Mouse (Mus musculus) kidney, embryonic 15.5 days (tissue): ENCODE measurements around the gene Cmya5. TPM values are rescaled to one million over a fixed set of nuclear protein-coding genes. Genes with fewer than 3 reads are reported as not detected.
A peak's percentile ranks its signal among the peaks of the same experiment; 100 is the strongest.

ENCODE experiments used
- ATAC-seq: fragments of 200-750 bp; cut with Nextera tagmentation; replicated peaks from 2 replicates; pipeline ENCODE4 v1.8.0; 2017; ENCODE audit warnings: moderate TSS enrichment; ENCODE audit not compliant: low FRiP score
- H3K27ac ChIP-seq: fragments of 300-500 bp; sonication (generic); 2 replicates; pipeline ENCODE4 v1.5.1; 2015; ENCODE audit warnings: mild to moderate bottlenecking, inconsistent platforms
- H3K27me3 ChIP-seq: fragments of 300-500 bp; sonication (generic); 2 replicates; pipeline ENCODE4 v1.6.1; 2015; ENCODE audit warnings: inconsistent platforms
- H3K36me3 ChIP-seq: fragments of 300-500 bp; sonication (generic); 2 replicates; pipeline ENCODE4 v1.6.1; 2015; ENCODE audit warnings: inconsistent platforms
- H3K4me1 ChIP-seq: fragments of 300-500 bp; sonication (generic); 2 replicates; pipeline ENCODE4 v1.6.1; 2015; ENCODE audit warnings: inconsistent platforms
- H3K4me2 ChIP-seq: fragments of 300-500 bp; sonication (generic); 2 replicates; pipeline ENCODE4 v1.6.1; 2015; ENCODE audit warnings: moderate library complexity, mild to moderate bottlenecking, inconsistent platforms
- H3K4me3 ChIP-seq: fragments of 300-500 bp; sonication (generic); replicated peaks from 2 replicates; pipeline ENCODE4 v1.5.1; 2015; ENCODE audit warnings: mild to moderate bottlenecking, inconsistent platforms
- H3K9ac ChIP-seq: fragments of 300-500 bp; sonication (generic); 2 replicates; pipeline ENCODE4 v1.6.1; 2015; ENCODE audit warnings: mild to moderate bottlenecking, inconsistent platforms
- H3K9me3 ChIP-seq: fragments of 300-500 bp; sonication (generic); replicated peaks from 2 replicates; pipeline ENCODE4 v1.6.1; 2016; ENCODE audit warnings: inconsistent platforms
- WGBS: fragments of 180-500 bp; shearing (Covaris S2); methylation state at CpG from one replicate; pipeline ENCODE4 v1.1.7; 2015; ENCODE audit warnings: mixed read lengths; 5-methylcytosine and 5-hydroxymethylcytosine counted together
- polyA plus RNA-seq: library from polyadenylated mRNA; unstranded; fragments of >200 nt; fragmentation: Nextera tagmentation; extraction: Ambion mirVana; gene quantifications from 2 replicates; pipeline ENCODE4 v1.2.1, GENCODE M21; 2015

The Cmya5 gene
- polyA plus RNA-seq, 1 experiment from 2014 or later, result 0.16 TPM

DNA sequence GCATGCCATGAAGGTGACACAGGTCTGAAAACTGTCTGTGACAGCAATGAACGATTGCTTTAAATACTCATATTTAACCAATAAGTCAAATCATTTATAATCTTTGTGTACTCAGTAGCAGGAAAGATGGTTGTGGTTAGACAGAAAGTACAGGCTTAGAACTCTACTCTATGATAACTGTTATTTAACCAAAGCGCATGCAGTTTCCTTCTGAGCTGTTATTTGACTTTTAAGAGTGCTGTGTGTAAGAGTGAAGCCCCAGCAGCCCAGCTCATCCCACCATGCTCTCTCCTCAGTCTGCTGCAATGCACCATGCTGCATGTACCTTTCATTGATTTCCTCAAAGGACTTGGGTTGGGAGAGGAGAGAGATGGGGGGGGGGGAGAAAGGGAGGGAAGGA lies 63.7 kb downstream of the Cmya5 start:
- 93% methylated on average over 2 of the region's 2 CpGs for WGBS
- Histone ChIP-seq H3K4me3 (no peak overlapping the region), H3K9ac (no peak overlapping the region), H3K9me3 (0 out of 2 replicates have a peak, but pooled peaks cover 5% of the 10 kb centered on the region), H3K27ac (no peak overlapping the region), H3K36me3 (no peaks in the 10 kb centered on the region), H3K4me1 (no peaks in the 10 kb centered on the region), H3K4me2 (no peak overlapping the region), H3K27me3 (no peaks in the 10 kb centered on the region)
- ATAC-seq, result no peak

DNA sequence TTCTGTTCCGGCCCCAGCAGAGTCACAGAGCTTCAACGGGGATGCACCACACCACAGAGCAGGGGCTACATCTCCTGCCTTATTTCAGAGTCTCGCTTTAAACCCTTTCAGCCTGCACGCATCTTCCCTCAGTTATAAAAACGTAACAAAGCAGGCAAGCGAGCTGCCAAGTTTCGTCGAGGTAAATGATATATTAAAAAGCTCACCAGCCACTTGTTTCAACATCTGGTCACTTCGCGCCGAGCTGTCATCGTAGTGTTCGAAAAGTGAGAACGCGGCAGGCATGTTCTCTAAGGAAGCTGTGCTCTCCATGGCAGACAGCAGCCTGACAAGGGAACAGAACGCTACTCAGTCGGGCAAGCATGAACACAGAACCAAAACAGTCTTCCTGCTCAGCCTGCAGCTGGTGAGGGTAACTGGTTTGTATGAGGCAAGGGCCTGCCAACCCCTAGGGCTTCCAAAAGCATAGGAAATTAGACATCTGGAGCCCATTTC lies 70.3 kb downstream of the Cmya5 start:
- Histone ChIP-seq H3K27ac (no peak overlapping the region), H3K9ac (no peak overlapping the region), H3K4me1 (peaks cover 15% of the 10 kb centered on the region), H3K27me3 (no peaks in the 10 kb centered on the region), H3K4me3 (no peak overlapping the region), H3K4me2 (peak overlapping the region; percentile 37), H3K36me3 (no peaks in the 10 kb centered on the region), H3K9me3 (0 out of 2 replicates have a peak, but pooled peaks cover 5% of the 10 kb centered on the region)
- 53% methylated on average over 17 of the region's 17 CpGs for WGBS
- ATAC-seq, result no peak

DNA sequence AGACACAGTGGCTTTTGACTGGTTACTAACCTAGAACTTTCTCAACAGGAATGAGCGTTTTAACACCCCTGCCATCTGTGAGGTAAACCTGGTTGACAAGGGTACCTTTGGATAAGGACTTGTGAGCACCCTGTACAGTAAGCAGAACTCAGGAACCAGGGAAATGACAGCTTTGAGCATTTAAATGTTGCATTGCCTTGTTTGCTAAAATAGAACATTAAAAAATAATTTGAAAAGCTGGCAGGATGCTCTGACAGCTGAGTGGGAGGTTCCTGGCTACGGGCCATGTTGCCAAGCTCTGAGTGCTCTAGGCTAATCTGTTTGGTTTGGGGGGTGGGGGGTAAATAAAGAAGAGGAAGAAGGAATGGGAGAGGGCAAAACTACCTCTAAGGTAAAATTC lies 70.9 kb downstream of the Cmya5 start:
- WGBS, result 31% methylated on average over 2 of the region's 2 CpGs
- 0 out of 2 replicates have a peak overlapping the region, but pooled peaks have one; percentile 37 for H3K4me2 ChIP-seq
- H3K36me3 ChIP-seq, result no peaks in the 10 kb centered on the region
- no peaks in the 10 kb centered on the region for H3K27me3 ChIP-seq
- no peak overlapping the region for H3K9ac ChIP-seq
- no peak for ATAC-seq
- no peak overlapping the region for H3K4me3 ChIP-seq
- peaks cover 15% of the 10 kb centered on the region for H3K4me1 ChIP-seq
- no peak overlapping the region for H3K27ac ChIP-seq
- H3K9me3 ChIP-seq, result 0 out of 2 replicates have a peak, but pooled peaks cover 5% of the 10 kb centered on the region

DNA sequence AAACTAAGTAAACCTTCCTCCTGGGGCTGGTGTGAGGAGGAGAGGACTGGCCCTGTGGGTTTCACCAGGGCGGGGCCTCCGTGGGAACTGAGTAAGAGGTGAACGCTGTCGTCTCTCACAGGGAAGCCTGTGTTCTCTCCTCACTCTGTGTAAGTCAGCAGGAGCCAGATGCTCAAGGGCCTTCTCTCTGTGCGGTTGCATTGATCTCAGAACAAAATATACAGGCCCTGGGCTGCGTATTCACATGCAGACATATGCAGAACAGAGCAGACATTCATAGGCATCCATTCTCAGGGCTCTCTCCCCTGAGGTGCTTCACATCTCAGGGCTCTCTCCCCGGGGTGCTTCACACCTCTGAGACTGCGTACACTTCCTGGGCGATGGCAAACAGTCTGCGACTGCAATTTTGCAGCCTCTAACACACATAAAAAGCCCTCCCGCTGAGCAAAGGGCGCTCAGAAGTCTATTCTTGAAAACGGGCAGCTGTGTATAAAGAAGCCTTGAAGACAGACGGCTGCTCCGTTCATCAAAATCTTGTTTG lies 71.6 kb downstream of the Cmya5 start:
- ATAC-seq, result no peak
- Histone ChIP-seq H3K4me1 (peaks cover 15% of the 10 kb centered on the region), H3K9me3 (0 out of 2 replicates have a peak, but pooled peaks cover 5% of the 10 kb centered on the region), H3K36me3 (no peaks in the 10 kb centered on the region), H3K9ac (no peak overlapping the region), H3K27ac (no peak overlapping the region), H3K4me3 (no peak overlapping the region), H3K4me2 (no peak overlapping the region), H3K27me3 (no peaks in the 10 kb centered on the region)
- WGBS, result 14% methylated on average over 15 of the region's 15 CpGs

DNA sequence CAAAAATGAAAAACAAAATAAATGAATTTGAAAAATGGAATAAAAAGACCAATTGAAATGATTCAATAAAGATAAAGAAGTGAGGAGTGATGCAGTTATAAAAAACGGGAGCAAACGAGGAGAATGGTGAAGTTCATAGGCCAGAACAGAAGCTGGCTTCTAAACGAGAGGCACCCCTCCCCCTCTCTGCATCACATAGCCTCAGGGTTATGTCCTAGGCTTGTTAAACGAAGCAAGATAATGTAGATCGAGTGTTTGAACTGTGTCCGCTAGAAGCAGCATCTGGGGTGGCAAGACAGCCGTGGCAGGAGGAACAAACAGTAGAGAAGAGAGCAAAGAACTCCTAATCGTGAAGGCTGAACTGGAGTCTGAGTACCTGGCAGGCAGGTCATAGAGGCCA lies 74.1 kb downstream of the Cmya5 start:
- Histone ChIP-seq H3K4me2 (no peak overlapping the region), H3K4me3 (no peak overlapping the region), H3K27ac (no peak overlapping the region), H3K27me3 (no peaks in the 10 kb centered on the region), H3K9me3 (no peaks in the 10 kb centered on the region), H3K9ac (no peak overlapping the region), H3K4me1 (peaks cover 15% of the 10 kb centered on the region), H3K36me3 (no peaks in the 10 kb centered on the region)
- 52% methylated on average over 8 of the region's 8 CpGs for WGBS
- no peak for ATAC-seq

DNA sequence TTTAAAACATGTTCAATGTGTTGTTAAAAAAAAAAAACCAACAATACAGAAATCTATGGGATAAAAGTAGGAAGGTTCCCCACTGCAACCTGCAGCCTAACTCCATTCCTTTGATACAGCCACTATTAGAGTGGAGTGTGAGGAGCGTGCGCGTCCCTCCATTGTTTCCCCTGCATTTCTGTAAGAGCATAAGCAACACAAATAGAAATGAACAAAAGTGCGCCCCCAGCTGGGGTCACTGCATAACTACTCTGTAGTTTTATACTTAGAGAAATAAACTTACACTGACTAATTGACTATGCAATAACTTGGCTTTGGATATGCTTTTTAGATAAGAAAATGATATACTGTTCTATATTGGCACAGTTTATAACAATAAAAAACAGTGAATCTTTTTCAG lies 75.0 kb downstream of the Cmya5 start:
- Histone ChIP-seq H3K27me3 (no peaks in the 10 kb centered on the region), H3K4me1 (peaks cover 15% of the 10 kb centered on the region)

DNA sequence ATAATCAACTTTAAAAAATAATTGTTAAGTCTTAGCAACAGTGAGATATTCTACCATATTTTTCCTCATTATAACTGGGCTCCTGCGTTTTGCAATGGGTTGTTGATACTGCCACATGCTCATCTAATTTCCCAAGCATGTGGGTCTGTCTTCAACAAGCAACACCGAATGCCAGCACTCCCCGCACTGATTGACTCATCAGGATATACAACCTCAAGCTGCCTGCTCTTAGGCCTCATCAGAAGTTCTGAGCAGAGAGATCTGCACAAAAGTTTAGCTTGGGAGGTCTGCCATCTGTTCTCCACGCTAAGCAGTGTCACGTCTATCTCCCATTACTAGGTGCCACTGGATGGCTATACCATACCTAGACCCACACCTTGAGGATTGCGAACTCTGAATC lies 76.2 kb downstream of the Cmya5 start:
- H3K4me3 ChIP-seq, result no peak overlapping the region
- peaks cover 7% of the 10 kb centered on the region for H3K4me1 ChIP-seq
- H3K27me3 ChIP-seq, result no peaks in the 10 kb centered on the region

More for the DNA sequence above, 75.0 kb downstream of the Cmya5 start:
- ATAC-seq, result no peak
- Histone ChIP-seq H3K9ac (no peak overlapping the region), H3K9me3 (no peaks in the 10 kb centered on the region), H3K4me2 (no peak overlapping the region), H3K36me3 (no peaks in the 10 kb centered on the region), H3K27ac (no peak overlapping the region), H3K4me3 (no peak overlapping the region)
- 76% methylated on average over 4 of the region's 4 CpGs for WGBS

DNA sequence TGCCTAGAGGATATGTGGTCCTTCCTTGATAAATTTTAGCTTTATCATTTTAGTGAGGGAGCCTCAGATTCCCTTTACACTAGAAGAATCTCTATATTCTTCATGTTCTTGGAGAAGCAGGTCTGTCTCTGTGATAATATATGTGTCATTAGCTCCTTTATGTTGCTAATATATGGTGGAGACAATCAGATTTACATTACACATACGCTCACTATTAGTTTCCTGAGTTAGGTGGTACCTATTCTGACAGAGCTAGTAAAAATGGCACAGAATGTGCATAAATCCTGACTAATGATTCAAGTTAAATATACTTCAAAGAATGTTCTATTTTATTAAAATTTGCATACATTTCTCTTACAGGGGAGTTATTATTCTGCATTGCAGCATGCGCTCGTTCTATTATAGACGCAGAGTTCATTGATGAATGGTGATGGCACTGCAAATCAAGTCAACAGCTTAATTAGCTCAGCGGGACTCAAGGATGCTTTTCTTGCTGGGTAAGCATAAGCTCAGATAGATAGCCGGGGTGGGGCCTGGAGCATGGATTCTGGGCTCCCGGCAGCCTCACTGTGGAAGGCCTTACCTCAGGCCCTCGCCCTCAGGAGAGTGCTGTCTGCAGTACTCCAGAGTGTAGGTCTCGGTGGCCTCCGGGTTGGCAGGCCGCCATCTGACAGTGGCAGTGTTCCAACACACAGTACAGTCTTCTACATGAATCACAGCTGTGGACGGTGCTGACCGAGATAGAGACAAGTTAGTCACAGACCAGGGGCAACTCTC lies 81.5 kb downstream of the Cmya5 start:
- WGBS, result 64% methylated on average over 13 of the region's 13 CpGs
- H3K9ac ChIP-seq, result no peak overlapping the region
- H3K4me2 ChIP-seq, result no peak overlapping the region
- ATAC-seq, result no peak
- no peaks in the 10 kb centered on the region for H3K27me3 ChIP-seq
- H3K36me3 ChIP-seq, result no peaks in the 10 kb centered on the region
- H3K9me3 ChIP-seq, result no peaks in the 10 kb centered on the region
- H3K4me3 ChIP-seq, result no peak overlapping the region
- H3K27ac ChIP-seq, result no peak overlapping the region
- H3K4me1 ChIP-seq, result 0 out of 2 replicates have a peak, but pooled peaks cover 2% of the 10 kb centered on the region

More for the DNA sequence above, 76.2 kb downstream of the Cmya5 start:
- Histone ChIP-seq H3K27ac (no peak overlapping the region), H3K9ac (no peak overlapping the region), H3K9me3 (no peaks in the 10 kb centered on the region), H3K4me2 (no peak overlapping the region), H3K36me3 (no peaks in the 10 kb centered on the region)
- 89% methylated on average over 6 of the region's 6 CpGs for WGBS
- ATAC-seq, result no peak

DNA sequence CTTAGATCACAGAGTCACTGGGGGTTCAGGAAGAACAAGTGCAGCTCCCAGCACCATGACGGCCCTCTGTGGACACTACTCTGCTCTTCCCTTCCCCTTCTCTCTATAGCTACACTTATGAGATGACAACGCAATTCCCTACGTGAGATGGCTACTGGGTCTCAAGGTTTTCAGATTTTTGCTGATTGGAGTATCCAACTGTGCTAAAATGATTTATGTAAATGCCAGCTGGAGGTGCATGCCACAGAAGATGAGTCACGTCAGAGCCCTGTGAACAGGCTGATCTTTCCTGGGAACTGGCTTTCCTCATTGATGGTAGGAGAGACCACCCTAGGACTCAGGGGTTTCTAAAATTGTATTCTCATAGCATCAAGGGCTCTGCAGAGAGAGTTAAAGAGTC lies 83.2 kb downstream of the Cmya5 start:
- no peaks in the 10 kb centered on the region for H3K36me3 ChIP-seq
- no peak overlapping the region for H3K27ac ChIP-seq
- WGBS, result 80% methylated on average over 4 of the region's 4 CpGs
- H3K4me3 ChIP-seq, result no peak overlapping the region
- 0 out of 2 replicates have a peak, but pooled peaks cover 2% of the 10 kb centered on the region for H3K4me1 ChIP-seq
- no peak overlapping the region for H3K9ac ChIP-seq
- no peak overlapping the region for H3K4me2 ChIP-seq
- H3K27me3 ChIP-seq, result no peaks in the 10 kb centered on the region
- H3K9me3 ChIP-seq, result no peaks in the 10 kb centered on the region
- no peak for ATAC-seq

DNA sequence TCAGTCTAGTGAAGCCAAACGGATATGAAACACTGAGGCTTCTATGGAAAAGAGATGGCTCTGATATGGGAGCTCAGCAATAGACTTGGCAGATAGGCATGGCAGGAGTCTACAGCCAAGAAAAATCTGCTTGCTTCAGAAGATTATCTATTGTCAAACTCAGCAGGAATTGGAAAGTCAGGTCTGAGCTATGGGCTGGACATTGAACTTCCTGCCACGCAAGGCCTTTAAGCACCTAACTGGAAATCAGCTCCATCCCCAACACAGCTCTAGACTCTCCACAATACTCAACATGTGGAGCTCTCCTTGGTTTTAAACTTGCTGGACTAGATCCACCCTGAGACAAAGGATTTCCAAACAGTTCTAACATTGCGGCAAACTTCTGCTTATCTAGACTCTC lies 84.1 kb downstream of the Cmya5 start:
- H3K9ac ChIP-seq, result no peak overlapping the region
- no peaks in the 10 kb centered on the region for H3K36me3 ChIP-seq
- 0 out of 2 replicates have a peak, but pooled peaks cover 2% of the 10 kb centered on the region for H3K4me1 ChIP-seq
- no peak for ATAC-seq
- 91% methylated on average over 3 of the region's 3 CpGs for WGBS
- no peak overlapping the region for H3K27ac ChIP-seq
- H3K27me3 ChIP-seq, result no peaks in the 10 kb centered on the region
- no peak overlapping the region for H3K4me2 ChIP-seq
- no peak overlapping the region for H3K4me3 ChIP-seq
- no peaks in the 10 kb centered on the region for H3K9me3 ChIP-seq

DNA sequence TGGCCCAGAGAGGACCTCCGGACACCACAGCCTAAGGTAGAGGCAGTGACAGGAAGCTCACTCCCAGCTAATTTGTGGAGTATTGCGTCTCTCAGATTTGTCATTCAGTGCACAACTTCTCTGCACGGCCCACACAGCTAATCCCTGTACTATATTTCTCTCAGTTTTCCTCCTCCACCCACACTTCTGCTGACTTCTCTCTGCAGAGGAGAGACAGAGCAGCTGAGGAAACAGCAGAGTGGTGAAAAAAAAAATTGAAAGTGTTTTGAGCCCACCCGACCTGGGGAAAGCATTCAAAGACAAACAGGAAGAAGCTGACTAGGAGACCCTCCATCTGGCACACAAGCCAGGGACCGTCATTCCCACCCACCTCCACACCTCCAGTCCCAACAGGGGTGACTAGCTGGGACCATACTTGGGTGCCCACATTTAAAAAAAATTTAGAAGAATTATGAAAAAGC lies 85.9 kb downstream of the Cmya5 start:
- Histone ChIP-seq H3K27ac (no peak overlapping the region), H3K9ac (no peak overlapping the region), H3K4me2 (no peak overlapping the region), H3K9me3 (no peaks in the 10 kb centered on the region), H3K27me3 (no peaks in the 10 kb centered on the region), H3K4me1 (0 out of 2 replicates have a peak, but pooled peaks cover 2% of the 10 kb centered on the region), H3K36me3 (no peaks in the 10 kb centered on the region), H3K4me3 (no peak overlapping the region)
- WGBS, result 55% methylated on average over 5 of the region's 5 CpGs
- ATAC-seq, result no peak

DNA sequence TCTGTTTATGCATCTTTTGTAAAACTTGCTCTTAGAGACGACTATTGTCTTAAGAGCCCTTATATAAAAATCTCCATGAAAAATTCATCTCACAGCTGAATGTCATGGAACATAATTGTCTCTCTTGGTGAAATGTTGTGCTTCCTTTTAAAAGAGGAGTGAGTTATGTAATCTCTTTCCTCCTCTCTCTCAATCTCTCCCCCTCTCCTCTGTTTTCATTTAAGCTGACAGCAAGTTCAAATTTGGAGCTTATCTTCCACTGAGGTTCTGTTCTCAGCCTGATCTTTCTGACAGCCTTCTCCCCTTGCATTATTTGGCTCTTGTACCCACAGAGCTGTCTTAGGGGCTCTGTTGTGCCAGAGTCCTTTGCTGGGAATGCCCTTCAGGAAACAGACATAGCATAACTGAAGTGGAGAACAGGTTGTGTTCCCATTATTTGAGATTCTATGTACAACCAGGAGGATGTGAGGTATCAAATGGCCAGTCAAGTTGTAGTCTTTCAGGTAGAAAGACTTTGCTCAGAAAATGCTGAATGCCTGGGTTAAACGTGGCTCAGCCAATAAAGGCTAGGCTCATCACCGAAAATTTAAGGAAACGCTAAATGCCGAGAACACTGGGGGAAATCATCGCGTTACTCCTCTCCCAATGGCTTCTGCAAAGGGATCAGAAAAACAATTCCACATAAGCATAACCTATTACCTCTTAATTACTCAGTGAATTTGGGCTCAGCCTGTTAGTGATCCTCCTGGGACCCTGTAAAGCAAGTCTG lies 86.8 kb downstream of the Cmya5 start:
- Histone ChIP-seq H3K4me2 (no peak overlapping the region), H3K36me3 (no peaks in the 10 kb centered on the region), H3K9ac (no peak overlapping the region), H3K27me3 (no peaks in the 10 kb centered on the region), H3K4me3 (no peak overlapping the region), H3K9me3 (no peaks in the 10 kb centered on the region), H3K4me1 (no peaks in the 10 kb centered on the region), H3K27ac (no peak overlapping the region)
- 81% methylated on average over 7 of the region's 7 CpGs for WGBS
- ATAC-seq, result no peak
